Mouse (Mus musculus) lung, postnatal 36 days (tissue): ENCODE measurements around the gene Ddx20.
"Not testable (repeated sequence)": the region's sequence is repeated elsewhere in the genome, so short reads cannot be mapped to it uniquely, and the experiment has no call there.

Source experiments
- DNase-seq: peaks from one replicate; pipeline ENCODE4 v3.0.0; 2022; ENCODE audit warnings: mixed read lengths

Ddx20 gene

GRCm38 (mm10) chr3:105705061-105705549, 17.7 kb upstream of the Ddx20 start:
- DNase-seq, result peak; percentile 58

GRCm38 (mm10) chr3:105704031-105705008, 16.9 kb upstream of the Ddx20 start, which contains the start of gene Inka2:
Inka2 (plus strand) TSS chr3:105704599.
- peak; percentile 86 for DNase-seq

GRCm38 (mm10) chr3:105703571-105703970, 16.2 kb upstream of the Ddx20 start:
- no peak for DNase-seq

GRCm38 (mm10) chr3:105701399-105701798, 14.0 kb upstream of the Ddx20 start:
- no peak for DNase-seq

- not testable (repeated sequence) for DNase-seq
Measured at GRCm38 (mm10) chr3:105700786-105701185, 13.4 kb upstream of the Ddx20 start.

- DNase-seq, result peak; percentile 67
Measured at GRCm38 (mm10) chr3:105699241-105699933, 12.0 kb upstream of the Ddx20 start.

GRCm38 (mm10) chr3:105698311-105698710, 10.9 kb upstream of the Ddx20 start:
- DNase-seq, result no peak

- no peak for DNase-seq
Measured at GRCm38 (mm10) chr3:105697148-105697441, 9.7 kb upstream of the Ddx20 start.

GRCm38 (mm10) chr3:105696387-105697147, 9.2 kb upstream of the Ddx20 start:
- DNase-seq, result no peak

- DNase-seq, result no peak
Measured at GRCm38 (mm10) chr3:105695476-105696386, 8.4 kb upstream of the Ddx20 start.

GRCm38 (mm10) chr3:105693327-105694080, 6.1 kb upstream of the Ddx20 start:
- no peak for DNase-seq

GRCm38 (mm10) chr3:105688536-105688935, 1.2 kb upstream of the Ddx20 start:
- DNase-seq, result no peak

GRCm38 (mm10) chr3:105686394-105687323, 715 bp downstream of the Ddx20 start:
- DNase-seq, result no peak

- no peak for DNase-seq
Measured at GRCm38 (mm10) chr3:105680346-105680745, 7.0 kb downstream of the Ddx20 start.

GRCm38 (mm10) chr3:105675932-105676331, 11.4 kb downstream of the Ddx20 start:
- DNase-seq, result no peak

- peak; percentile 89 for DNase-seq
Measured at GRCm38 (mm10) chr3:105674595-105675218, 12.7 kb downstream of the Ddx20 start.

GRCm38 (mm10) chr3:105670801-105671200, 16.6 kb downstream of the Ddx20 start:
- no peak for DNase-seq

GRCm38 (mm10) chr3:105669776-105670175, 17.6 kb downstream of the Ddx20 start:
- no peak for DNase-seq

GRCm38 (mm10) chr3:105668161-105668560, 19.2 kb downstream of the Ddx20 start:
- no peak for DNase-seq
